Mouse (Mus musculus) thymus, adult 18-20 months (tissue): ENCODE data around the gene Pnisr.

ENCODE experiments used
- DNase-seq, 2 experiments: peaks; one replicate each; pipeline ENCODE4 v3.0.0; 2022; ENCODE audit warnings: mixed read lengths in 2 of 2

Gene Pnisr

GRCm38 (mm10) chr4:21847481-21848286, at the start of gene Pnisr:
Gene Pnisr (plus strand): TSS chr4:21847583.
- peak; percentile 86 to 93 for DNase-seq

GRCm38 (mm10) chr4:21801013-21801412, 46.4 kb upstream of the Pnisr start:
- no peak for DNase-seq

GRCm38 (mm10) chr4:21801620-21802019, 45.8 kb upstream of the Pnisr start:
- DNase-seq = no peak

- no peak for DNase-seq
Measured at GRCm38 (mm10) chr4:21807204-21807603, 40.2 kb upstream of the Pnisr start.

- DNase-seq = no peak
Measured at GRCm38 (mm10) chr4:21810608-21811007, 36.8 kb upstream of the Pnisr start.

GRCm38 (mm10) chr4:21812635-21813034, 34.7 kb upstream of the Pnisr start:
- no peak for DNase-seq

GRCm38 (mm10) chr4:21814029-21814428, 33.4 kb upstream of the Pnisr start:
- peak; percentile 8 to 21 for DNase-seq

- DNase-seq = no peak
Measured at GRCm38 (mm10) chr4:21826616-21827015, 20.8 kb upstream of the Pnisr start.

GRCm38 (mm10) chr4:21832844-21833243, 14.5 kb upstream of the Pnisr start:
- DNase-seq = no peak

- DNase-seq = peak; percentile 84 to 85
Measured at GRCm38 (mm10) chr4:21848287-21848630, 876 bp downstream of the Pnisr start.

- no peak for DNase-seq
Measured at GRCm38 (mm10) chr4:21857481-21857880, 10.1 kb downstream of the Pnisr start.

GRCm38 (mm10) chr4:21865226-21865625, 17.8 kb downstream of the Pnisr start:
- DNase-seq = no peak

GRCm38 (mm10) chr4:21878776-21879175, 31.4 kb downstream of the Pnisr start:
- no peak for DNase-seq

GRCm38 (mm10) chr4:21879565-21880220, 32.3 kb downstream of the Pnisr start, which contains the start of gene Coq3:
Gene Coq3 (plus strand): TSS chr4:21879673.
- peak; percentile 75 to 79 for DNase-seq

GRCm38 (mm10) chr4:21882806-21883205, 35.4 kb downstream of the Pnisr start:
- DNase-seq = no peak

GRCm38 (mm10) chr4:21885831-21886230, 38.4 kb downstream of the Pnisr start:
- DNase-seq = no peak
